Mouse (Mus musculus) intestine, postnatal 0 days (tissue): ENCODE results near the gene Crim1. TPM values are rescaled to one million over a fixed set of nuclear protein-coding genes. Genes with fewer than 3 reads are reported as not detected.
A peak's percentile ranks its signal among the peaks of the same experiment; 100 is the strongest.

ENCODE experiments used
- ATAC-seq: fragments of 200-750 bp; cut with Nextera tagmentation; 2 replicates; pipeline ENCODE4 v1.8.0; 2017; ENCODE audit warnings: mild to moderate bottlenecking, moderate TSS enrichment, moderate library complexity
- H3K27ac ChIP-seq: fragments of 300-500 bp; sonication (generic); 2 replicates; pipeline ENCODE4 v1.5.1; 2014; ENCODE audit warnings: mild to moderate bottlenecking, low read depth, low read length, moderate library complexity
- H3K27me3 ChIP-seq: fragments of 300-500 bp; sonication (generic); replicated peaks from 2 replicates; pipeline ENCODE4 v1.6.1; 2014; ENCODE audit warnings: low read length, mixed read lengths; ENCODE audit not compliant: control insufficient read depth, insufficient read depth
- H3K36me3 ChIP-seq: fragments of 300-500 bp; sonication (generic); 2 replicates; pipeline ENCODE4 v1.6.1; 2014; ENCODE audit warnings: mild to moderate bottlenecking, moderate library complexity; ENCODE audit not compliant: control insufficient read depth, insufficient read depth
- H3K4me1 ChIP-seq: fragments of 300-500 bp; sonication (generic); replicated peaks from 2 replicates; pipeline ENCODE4 v1.6.1; 2014; ENCODE audit warnings: antibody characterized with exemption, low read length, mixed read lengths; ENCODE audit not compliant: control insufficient read depth, insufficient read depth
- H3K4me2 ChIP-seq: fragments of 300-500 bp; sonication (generic); replicated peaks from 2 replicates; pipeline ENCODE4 v1.6.1; 2014; ENCODE audit warnings: low read depth, mild to moderate bottlenecking, moderate library complexity
- H3K4me3 ChIP-seq: fragments of 300-500 bp; sonication (generic); 2 replicates; pipeline ENCODE4 v1.5.1; 2014; ENCODE audit warnings: low read depth, low read length
- H3K9ac ChIP-seq: fragments of 300-500 bp; sonication (generic); 2 replicates; pipeline ENCODE4 v1.6.1; 2014; ENCODE audit warnings: mild to moderate bottlenecking, low read depth, low read length
- H3K9me3 ChIP-seq: fragments of 300-500 bp; sonication (generic); 2 replicates; pipeline ENCODE4 v1.6.1; 2016; ENCODE audit warnings: mixed run types; ENCODE audit not compliant: control insufficient read depth
- CTCF ChIP-seq: sonication (generic); IDR thresholded peaks from 2 replicates; pipeline ENCODE4 v1.5.1; 2016; ENCODE audit warnings: low read depth, mild to moderate bottlenecking, control low read depth, antibody characterized with exemption, moderate library complexity
- WGBS: fragments of 180-500 bp; shearing (Covaris S2); extraction: QIAGEN DNeasy Blood & Tissue Kit; methylation state at CpG from one replicate; pipeline ENCODE4 v1.1.7; 2014; 5-methylcytosine and 5-hydroxymethylcytosine counted together
- polyA plus RNA-seq: library from polyadenylated mRNA; unstranded; fragments of >200 nt; fragmentation: Nextera tagmentation; extraction: Ambion mirVana; gene quantifications from 2 replicates; pipeline ENCODE4 v1.2.1, GENCODE M21; 2015

The Crim1 gene
- polyA plus RNA-seq, 1 experiment from 2014 or later: 7.7 TPM

GRCm38 (mm10) chr17:78254256-78254655 is 54.2 kb downstream of the Crim1 start:
- no peak overlapping the region for H3K4me3 ChIP-seq
- no peak overlapping the region for H3K4me2 ChIP-seq
- TF ChIP-seq CTCF: no peak
- WGBS: 79% methylated on average over 8 of the region's 8 CpGs
- no peak overlapping the region for H3K27ac ChIP-seq
- no peak overlapping the region for H3K9ac ChIP-seq
- H3K9me3 ChIP-seq: no peaks in the 10 kb centered on the region
- ATAC-seq: no peak
- H3K4me1 ChIP-seq: 0 out of 2 replicates have a peak, but pooled peaks cover under 1% of the 10 kb centered on the region
- H3K36me3 ChIP-seq: no peaks in the 10 kb centered on the region
- H3K27me3 ChIP-seq: no peaks in the 10 kb centered on the region

DNA sequence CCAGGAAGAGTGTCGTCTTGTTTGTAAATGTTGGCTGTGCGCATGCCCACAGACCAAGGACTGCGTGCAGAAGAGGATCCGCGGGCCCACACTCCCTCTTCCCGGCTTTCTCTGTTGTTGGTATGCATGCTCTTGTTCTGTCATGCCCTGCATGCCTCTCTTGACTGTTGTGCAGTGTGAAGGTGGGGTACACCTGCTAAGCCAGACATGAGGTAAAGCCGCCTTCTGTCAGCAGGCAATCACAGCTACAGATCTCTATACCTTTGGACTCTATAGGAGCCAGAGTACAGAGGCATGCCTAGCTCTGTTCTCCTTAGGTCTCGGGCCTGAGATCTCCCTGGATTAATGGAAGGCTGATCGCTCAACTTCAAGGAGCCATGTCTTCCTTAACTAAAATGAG is 55.7 kb downstream of the Crim1 start:
- no peak overlapping the region for H3K4me2 ChIP-seq
- no peak for TF ChIP-seq CTCF
- H3K9me3 ChIP-seq: no peaks in the 10 kb centered on the region
- H3K36me3 ChIP-seq: no peaks in the 10 kb centered on the region
- 79% methylated on average over 9 of the region's 9 CpGs for WGBS
- no peaks in the 10 kb centered on the region for H3K27me3 ChIP-seq
- ATAC-seq: peak; percentile 74
- H3K4me1 ChIP-seq: no peaks in the 10 kb centered on the region
- no peak overlapping the region for H3K9ac ChIP-seq
- H3K4me3 ChIP-seq: no peak overlapping the region
- H3K27ac ChIP-seq: no peak overlapping the region

- Histone ChIP-seq H3K9ac (no peak overlapping the region), H3K27ac (no peak overlapping the region), H3K9me3 (no peaks in the 10 kb centered on the region), H3K4me2 (no peak overlapping the region), H3K4me1 (no peaks in the 10 kb centered on the region), H3K4me3 (no peak overlapping the region), H3K27me3 (no peaks in the 10 kb centered on the region), H3K36me3 (no peaks in the 10 kb centered on the region)
- TF ChIP-seq CTCF: no peak
- ATAC-seq: no peak; the same call in 1 of the 2 replicates
- 55% methylated on average over 8 of the region's 8 CpGs for WGBS
These were observed 56.5 kb downstream of the Crim1 start for GRCm38 (mm10) chr17:78256534-78256933.

DNA sequence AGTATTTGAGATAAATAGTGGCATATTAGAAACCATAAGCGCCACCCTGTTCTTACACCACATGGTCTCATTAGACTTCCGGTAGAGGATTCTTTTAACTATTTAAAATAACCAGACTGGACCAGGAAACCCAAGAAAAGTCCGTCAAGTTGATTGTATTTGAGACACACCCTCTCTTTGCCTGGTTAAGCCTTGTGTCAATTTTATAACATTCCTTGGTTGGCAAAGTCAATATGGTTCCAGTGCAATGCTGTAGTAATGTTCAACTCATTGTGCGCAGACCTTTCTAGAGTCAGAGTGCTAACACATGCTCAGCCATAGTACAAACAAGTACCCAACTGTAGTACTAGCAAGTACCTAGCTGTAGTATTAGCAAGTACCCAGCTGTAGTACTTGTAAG is 61.6 kb downstream of the Crim1 start:
- TF ChIP-seq CTCF: no peak
- no peaks in the 10 kb centered on the region for H3K4me1 ChIP-seq
- no peaks in the 10 kb centered on the region for H3K36me3 ChIP-seq
- H3K4me3 ChIP-seq: no peak overlapping the region
- no peaks in the 10 kb centered on the region for H3K27me3 ChIP-seq
- WGBS: 54% methylated on average over 4 of the region's 4 CpGs
- H3K9me3 ChIP-seq: no peaks in the 10 kb centered on the region
- no peak overlapping the region for H3K9ac ChIP-seq
- H3K27ac ChIP-seq: no peak overlapping the region
- ATAC-seq: peak; percentile 53
- 0 out of 2 replicates have a peak overlapping the region, but pooled peaks have one; percentile 24 for H3K4me2 ChIP-seq

DNA sequence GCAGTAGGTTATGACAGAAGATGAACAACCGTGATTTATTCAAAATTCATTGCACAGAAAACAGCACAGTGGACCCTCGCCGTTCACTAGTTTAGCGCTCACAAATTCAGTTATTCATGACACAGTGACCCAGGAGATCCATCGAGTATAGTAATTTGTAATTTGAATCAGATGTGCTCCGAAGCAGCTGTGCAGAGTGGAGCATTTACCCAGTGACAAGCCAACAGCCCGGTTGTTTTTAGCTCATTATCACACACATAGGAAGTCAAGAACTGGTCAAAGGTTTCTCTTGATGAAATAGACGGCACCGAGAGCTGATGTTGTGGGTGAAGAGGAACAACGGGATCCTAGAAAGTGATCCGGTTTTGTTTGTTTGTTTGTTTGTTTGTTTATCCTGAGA is 64.1 kb downstream of the Crim1 start:
- Histone ChIP-seq H3K9me3 (no peaks in the 10 kb centered on the region), H3K36me3 (no peaks in the 10 kb centered on the region; the same call in 1 of the 2 replicates), H3K4me2 (no peak overlapping the region), H3K4me3 (no peak overlapping the region), H3K9ac (no peak overlapping the region), H3K27ac (no peak overlapping the region), H3K27me3 (no peaks in the 10 kb centered on the region), H3K4me1 (no peaks in the 10 kb centered on the region)
- ATAC-seq: no peak
- no peak for TF ChIP-seq CTCF
- WGBS: 72% methylated on average over 11 of the region's 11 CpGs

- no peaks in the 10 kb centered on the region for H3K9me3 ChIP-seq
- TF ChIP-seq CTCF: no peak
- WGBS: 94% methylated on average over 7 of the region's 7 CpGs
- H3K4me3 ChIP-seq: no peak overlapping the region
- H3K27ac ChIP-seq: no peak overlapping the region
- no peaks in the 10 kb centered on the region for H3K4me1 ChIP-seq
- no peak overlapping the region for H3K9ac ChIP-seq
- no peak overlapping the region for H3K4me2 ChIP-seq
- no peak for ATAC-seq
- no peaks in the 10 kb centered on the region; the same call in 1 of the 2 replicates for H3K36me3 ChIP-seq
- H3K27me3 ChIP-seq: no peaks in the 10 kb centered on the region
These were observed 65.1 kb downstream of the Crim1 start for GRCm38 (mm10) chr17:78265135-78265534.

DNA sequence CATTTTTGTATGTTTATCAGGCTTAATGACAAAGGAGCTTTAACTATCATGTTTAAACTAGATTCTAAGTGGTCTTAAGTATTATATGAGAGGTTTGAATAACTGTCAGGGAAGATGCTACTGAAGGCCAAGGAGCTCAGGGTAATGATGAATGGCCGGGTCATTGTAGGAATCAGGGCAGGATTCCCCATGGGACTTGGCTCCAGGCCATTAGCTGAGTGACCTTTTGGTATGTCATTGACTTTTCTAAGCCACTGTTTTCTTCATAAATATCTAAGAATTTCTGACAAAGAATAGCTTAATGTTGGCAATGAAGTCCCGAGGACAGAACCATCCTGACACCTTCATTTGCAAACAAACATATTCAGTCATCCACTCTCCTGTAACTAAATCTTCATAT is 66.2 kb downstream of the Crim1 start:
- H3K36me3 ChIP-seq: no peaks in the 10 kb centered on the region; the same call in 1 of the 2 replicates
- H3K27me3 ChIP-seq: no peaks in the 10 kb centered on the region
- 76% methylated on average over 2 of the region's 2 CpGs for WGBS
- H3K27ac ChIP-seq: no peak overlapping the region
- no peaks in the 10 kb centered on the region for H3K9me3 ChIP-seq
- no peak for ATAC-seq
- no peak overlapping the region for H3K4me3 ChIP-seq
- H3K4me1 ChIP-seq: no peaks in the 10 kb centered on the region
- no peak overlapping the region for H3K4me2 ChIP-seq
- TF ChIP-seq CTCF: no peak
- H3K9ac ChIP-seq: no peak overlapping the region
